Mouse (Mus musculus) midbrain, embryonic 13.5 days (tissue): ENCODE measurements at regions not wholly inside any gene's neighbourhood (a gene's known extent, or its start where the extent isn't known, plus 50 kb on each side); places are given as distances from the start of the nearest gene placed in this dataset.

Source experiments
- ATAC-seq: fragments of 200-750 bp; cut with Nextera tagmentation; 2 replicates; pipeline ENCODE4 v1.8.0; 2017; ENCODE audit warnings: mild to moderate bottlenecking, moderate TSS enrichment, moderate library complexity
- H3K27ac ChIP-seq: fragments of 300-500 bp; sonication (generic); 2 replicates; pipeline ENCODE4 v1.5.1; 2015; ENCODE audit warnings: inconsistent platforms, mild to moderate bottlenecking, moderate library complexity
- H3K27me3 ChIP-seq: fragments of 300-500 bp; sonication (generic); 2 replicates; pipeline ENCODE4 v1.6.1; 2015; ENCODE audit warnings: mild to moderate bottlenecking, inconsistent platforms
- H3K36me3 ChIP-seq: fragments of 300-500 bp; sonication (generic); 2 replicates; pipeline ENCODE4 v1.6.1; 2015; ENCODE audit warnings: mild to moderate bottlenecking, inconsistent platforms
- H3K4me1 ChIP-seq: fragments of 300-500 bp; sonication (generic); replicated peaks from 2 replicates; pipeline ENCODE4 v1.6.1; 2015; ENCODE audit warnings: inconsistent platforms
- H3K4me2 ChIP-seq: fragments of 300-500 bp; sonication (generic); replicated peaks from 2 replicates; pipeline ENCODE4 v1.6.1; 2015; ENCODE audit warnings: moderate library complexity, mild to moderate bottlenecking, inconsistent platforms
- H3K4me3 ChIP-seq: fragments of 300-500 bp; sonication (generic); replicated peaks from 2 replicates; pipeline ENCODE4 v1.5.1; 2015; ENCODE audit warnings: mild to moderate bottlenecking, inconsistent platforms
- H3K9ac ChIP-seq: fragments of 300-500 bp; sonication (generic); replicated peaks from 2 replicates; pipeline ENCODE4 v1.6.1; 2015; ENCODE audit warnings: mild to moderate bottlenecking, inconsistent platforms
- H3K9me3 ChIP-seq: fragments of 300-500 bp; sonication (generic); 2 replicates; pipeline ENCODE4 v1.6.1; 2016; ENCODE audit warnings: mild to moderate bottlenecking, inconsistent platforms
- WGBS: fragments of 180-500 bp; shearing (Covaris S2); methylation state at CpG from one replicate; pipeline ENCODE4 v1.1.7; 2015; 5-methylcytosine and 5-hydroxymethylcytosine counted together

DNA sequence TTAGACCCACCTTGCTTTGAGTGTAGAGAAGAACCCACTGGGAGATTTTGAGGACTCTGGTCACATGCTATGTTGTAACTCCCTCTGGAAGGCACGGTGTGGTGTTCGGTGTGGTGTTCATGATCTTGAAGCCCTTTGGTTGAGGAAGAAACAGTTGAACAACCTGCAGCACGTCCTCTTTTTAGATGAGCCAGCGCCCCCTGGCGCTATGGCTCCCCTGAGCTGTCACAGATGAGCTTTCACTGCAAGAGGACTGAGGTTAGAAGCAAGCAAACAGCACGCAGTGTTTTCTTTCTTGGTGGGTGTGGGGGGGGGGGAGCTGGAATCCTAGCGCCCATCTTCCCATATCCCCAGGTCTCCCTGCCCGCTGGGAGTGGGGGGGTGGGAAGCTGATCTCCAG, 177.9 kb downstream of the Thbs2 start:
- 27% methylated on average over 8 of the region's 8 CpGs for WGBS
- Histone ChIP-seq H3K4me2 (no peak overlapping the region), H3K9me3 (no peaks in the 10 kb centered on the region), H3K4me1 (no peaks in the 10 kb centered on the region), H3K27ac (no peak overlapping the region), H3K36me3 (no peaks in the 10 kb centered on the region), H3K27me3 (no peaks in the 10 kb centered on the region), H3K9ac (no peak overlapping the region), H3K4me3 (no peak overlapping the region)
- ATAC-seq = peak; percentile 12; the same call in 1 of the 2 replicates

DNA sequence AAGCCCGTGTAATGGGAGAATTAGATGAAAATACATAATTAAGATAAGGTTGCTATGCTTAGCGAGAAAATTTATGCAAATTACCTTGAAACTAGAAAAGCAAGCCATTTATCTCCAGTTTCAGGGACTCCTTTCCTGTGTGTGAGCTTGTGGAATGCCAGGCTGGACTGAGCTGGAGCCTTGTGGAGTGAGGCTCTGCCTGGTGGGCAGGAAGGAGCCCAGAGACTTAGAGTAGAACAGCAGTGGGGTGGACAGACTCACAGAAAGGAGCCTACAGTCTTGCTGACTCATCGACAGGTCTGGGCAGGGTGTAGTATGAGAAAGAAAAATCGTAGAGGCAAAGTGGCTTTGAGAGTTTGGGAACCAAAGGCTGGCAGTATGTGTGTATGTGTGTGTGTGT, 180.6 kb downstream of the Thbs2 start:
- no peak for ATAC-seq
- Histone ChIP-seq H3K27me3 (no peaks in the 10 kb centered on the region), H3K9ac (no peak overlapping the region), H3K4me2 (no peak overlapping the region), H3K9me3 (no peaks in the 10 kb centered on the region), H3K36me3 (no peaks in the 10 kb centered on the region), H3K4me1 (no peaks in the 10 kb centered on the region), H3K27ac (no peak overlapping the region), H3K4me3 (no peak overlapping the region)
- WGBS = 86% methylated on average over 4 of the region's 4 CpGs

DNA sequence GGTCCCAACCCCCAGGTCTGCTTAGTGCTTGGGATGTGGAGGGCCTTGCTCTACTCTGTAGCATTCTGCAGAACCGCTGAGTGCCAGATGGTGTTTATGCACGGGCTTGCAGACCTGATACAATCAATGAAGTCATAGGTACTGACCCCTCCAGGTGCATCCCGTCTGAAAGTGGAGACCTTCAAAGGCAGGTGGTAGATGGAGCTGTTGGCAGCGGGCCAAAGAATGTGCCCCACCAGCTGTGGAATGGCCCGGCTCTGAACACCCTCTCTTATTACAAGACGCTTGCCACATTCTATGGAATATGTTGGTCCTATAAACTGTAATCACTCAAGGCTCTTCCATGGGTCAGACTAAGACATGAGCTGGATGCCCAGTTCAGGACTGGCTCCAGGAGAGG, 183.5 kb downstream of the Thbs2 start:
- H3K4me1 ChIP-seq = no peaks in the 10 kb centered on the region
- no peak overlapping the region for H3K9ac ChIP-seq
- H3K4me3 ChIP-seq = no peak overlapping the region
- H3K27ac ChIP-seq = no peak overlapping the region
- no peak for ATAC-seq
- no peaks in the 10 kb centered on the region for H3K36me3 ChIP-seq
- H3K4me2 ChIP-seq = no peak overlapping the region
- no peaks in the 10 kb centered on the region for H3K9me3 ChIP-seq
- 86% methylated on average over 6 of the region's 6 CpGs for WGBS
- no peaks in the 10 kb centered on the region for H3K27me3 ChIP-seq

DNA sequence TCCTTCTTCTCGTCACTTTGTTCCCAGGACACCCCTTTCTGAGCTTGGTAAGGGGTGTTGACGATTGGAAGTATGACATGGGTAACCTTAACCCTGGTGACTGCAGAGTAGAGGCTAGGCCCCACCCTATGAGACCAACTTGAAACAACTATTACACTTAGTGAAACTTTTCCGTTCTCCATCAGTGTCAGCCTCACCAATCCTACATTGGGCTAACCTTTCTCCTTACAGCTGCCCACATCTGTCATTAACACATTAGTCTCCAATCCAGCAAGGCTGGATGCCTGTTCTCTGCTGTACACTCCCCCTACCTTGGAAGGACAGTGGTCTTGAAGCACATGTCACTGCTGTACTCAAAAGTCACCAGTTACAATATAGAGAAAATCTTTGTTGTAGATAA, 186.9 kb downstream of the Thbs2 start:
- Histone ChIP-seq H3K36me3 (no peaks in the 10 kb centered on the region), H3K9me3 (no peaks in the 10 kb centered on the region), H3K27ac (no peak overlapping the region), H3K27me3 (no peaks in the 10 kb centered on the region), H3K9ac (no peak overlapping the region), H3K4me1 (no peaks in the 10 kb centered on the region), H3K4me2 (no peak overlapping the region), H3K4me3 (no peak overlapping the region)
- WGBS = 90% methylated on average over 3 of the region's 3 CpGs
- no peak for ATAC-seq

DNA sequence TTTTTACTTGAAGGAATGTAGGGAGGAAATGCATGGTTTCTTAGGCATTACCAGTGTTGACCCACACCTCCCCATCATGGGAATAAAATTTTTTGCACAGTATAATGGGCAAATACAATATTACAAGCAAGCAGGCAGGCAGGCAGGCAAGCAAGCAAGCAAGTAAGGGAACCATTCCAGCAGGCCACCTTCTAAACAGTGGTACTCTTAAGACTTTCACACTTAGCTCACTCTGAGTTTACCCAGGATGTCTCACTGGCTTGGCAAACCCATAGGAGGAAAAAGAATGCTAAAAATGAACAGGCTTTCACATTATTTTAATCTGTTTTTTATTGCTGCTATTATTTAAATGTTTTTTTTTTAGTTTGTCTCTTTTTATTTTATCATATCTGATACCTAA, 187.9 kb downstream of the Thbs2 start:
- ATAC-seq = no peak
- Histone ChIP-seq H3K27me3 (no peaks in the 10 kb centered on the region), H3K27ac (no peak overlapping the region)

DNA sequence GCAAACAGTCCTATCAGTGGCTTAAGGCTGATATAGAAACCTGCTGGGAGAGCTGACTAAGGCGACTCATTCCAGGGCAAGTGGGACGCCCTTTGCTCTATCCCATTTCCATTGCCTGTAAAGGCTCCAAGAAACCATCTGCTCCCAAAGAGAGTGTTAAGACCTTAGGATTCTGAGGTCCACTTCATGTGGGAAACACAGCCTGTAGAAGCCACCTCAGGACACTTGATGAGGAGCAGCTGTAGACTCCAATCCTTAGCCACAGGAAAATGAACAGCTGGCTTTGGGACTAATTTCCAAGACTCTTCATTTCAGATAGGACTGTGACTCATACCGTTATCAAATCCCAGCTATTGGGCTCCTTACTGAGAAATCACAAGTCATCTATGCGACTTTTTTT, 188.6 kb downstream of the Thbs2 start:
- no peak overlapping the region for H3K4me2 ChIP-seq
- no peaks in the 10 kb centered on the region for H3K27me3 ChIP-seq
- no peaks in the 10 kb centered on the region for H3K36me3 ChIP-seq
- WGBS = 88% methylated on average over 4 of the region's 4 CpGs
- H3K9me3 ChIP-seq = no peaks in the 10 kb centered on the region
- H3K27ac ChIP-seq = no peak overlapping the region
- no peak for ATAC-seq
- H3K4me3 ChIP-seq = no peak overlapping the region
- no peaks in the 10 kb centered on the region for H3K4me1 ChIP-seq
- no peak overlapping the region for H3K9ac ChIP-seq

More for the DNA sequence above, 187.9 kb downstream of the Thbs2 start:
- H3K4me2 ChIP-seq = no peak overlapping the region
- H3K9me3 ChIP-seq = no peaks in the 10 kb centered on the region
- no peaks in the 10 kb centered on the region for H3K36me3 ChIP-seq
- H3K9ac ChIP-seq = no peak overlapping the region
- H3K4me3 ChIP-seq = no peak overlapping the region
- no peaks in the 10 kb centered on the region for H3K4me1 ChIP-seq

DNA sequence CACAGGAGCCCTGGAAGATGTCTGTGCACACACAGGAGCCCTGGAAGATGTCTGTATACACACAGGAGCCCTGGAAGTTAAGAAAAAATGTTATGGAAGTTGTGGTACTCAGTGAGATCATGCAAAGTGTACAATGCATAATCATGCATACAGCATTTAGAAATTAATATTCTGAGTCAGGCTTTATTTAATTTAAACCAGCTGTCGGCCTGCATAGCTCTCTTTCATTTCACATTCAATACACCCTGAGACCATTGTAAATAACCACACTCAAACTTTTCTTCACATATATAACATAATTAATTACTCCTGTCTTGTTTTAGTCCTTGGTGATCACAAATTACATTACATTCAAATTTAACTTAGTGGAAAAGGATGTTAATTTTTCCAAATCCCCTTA, 190.4 kb downstream of the Thbs2 start:
- no peak overlapping the region for H3K27ac ChIP-seq
- 97% methylated on average over 1 of the region's 1 CpGs for whole genome bisulfite sequencing
- no peak overlapping the region for H3K4me2 ChIP-seq
- ATAC-seq = no peak
- no peak overlapping the region for H3K9ac ChIP-seq
- H3K36me3 ChIP-seq = no peaks in the 10 kb centered on the region
- no peaks in the 10 kb centered on the region for H3K27me3 ChIP-seq
- no peaks in the 10 kb centered on the region for H3K9me3 ChIP-seq
- H3K4me3 ChIP-seq = no peak overlapping the region
- no peaks in the 10 kb centered on the region for H3K4me1 ChIP-seq

DNA sequence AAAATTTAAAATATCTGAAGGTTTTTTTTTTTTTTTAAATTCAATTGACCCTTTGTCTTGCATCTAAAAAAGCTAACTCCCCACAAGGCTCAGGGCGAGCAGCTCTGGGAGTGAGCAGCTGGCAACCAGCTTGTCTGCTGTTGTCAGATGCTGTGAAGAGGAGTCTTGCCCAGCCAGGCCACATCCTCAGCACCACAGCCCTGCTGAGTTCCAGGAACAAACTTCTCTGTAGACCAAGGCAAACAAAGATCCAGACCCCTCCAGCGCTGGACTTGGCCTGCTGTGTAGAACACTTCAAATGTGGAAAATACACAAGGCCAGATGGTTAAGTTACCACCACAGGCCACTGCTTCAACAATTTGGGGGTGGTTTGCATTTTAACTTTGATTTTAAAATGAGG, 192.7 kb downstream of the Thbs2 start:
- no peaks in the 10 kb centered on the region for H3K4me1 ChIP-seq
- no peak overlapping the region for H3K9ac ChIP-seq
- H3K4me3 ChIP-seq = no peak overlapping the region
- WGBS = 77% methylated on average over 2 of the region's 2 CpGs
- no peak for ATAC-seq
- no peak overlapping the region for H3K4me2 ChIP-seq
- no peak overlapping the region for H3K27ac ChIP-seq
- H3K36me3 ChIP-seq = no peaks in the 10 kb centered on the region
- no peaks in the 10 kb centered on the region for H3K9me3 ChIP-seq
- no peaks in the 10 kb centered on the region for H3K27me3 ChIP-seq

DNA sequence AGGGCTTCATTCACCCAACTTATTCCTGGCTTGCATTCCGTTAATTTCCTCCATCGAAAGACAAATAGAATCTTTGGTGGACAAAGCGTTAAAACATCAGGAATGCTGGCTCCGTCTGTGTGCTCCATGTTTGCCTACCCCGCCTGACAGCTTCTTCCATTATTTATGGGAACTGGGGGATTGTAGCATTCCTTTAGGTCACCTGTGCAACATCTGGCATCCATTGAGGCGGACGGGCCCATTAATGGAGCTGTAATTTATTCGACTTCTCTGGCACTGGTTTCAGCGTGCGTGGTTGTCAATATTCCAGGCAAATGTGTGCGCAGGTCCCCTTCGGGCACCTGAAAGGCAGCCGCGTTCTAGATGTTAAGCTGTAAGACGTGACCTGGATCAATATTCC, 196.9 kb downstream of the Thbs2 start:
- H3K27ac ChIP-seq = no peak overlapping the region
- ATAC-seq = peak; percentile 48; the same call in 1 of the 2 replicates
- no peak overlapping the region for H3K4me2 ChIP-seq
- 82% methylated on average over 15 of the region's 15 CpGs for WGBS
- no peak overlapping the region for H3K4me3 ChIP-seq
- no peaks in the 10 kb centered on the region for H3K9me3 ChIP-seq
- peaks cover 4% of the 10 kb centered on the region; the same call in 1 of the 2 replicates for H3K4me1 ChIP-seq
- H3K27me3 ChIP-seq = no peaks in the 10 kb centered on the region
- H3K36me3 ChIP-seq = no peaks in the 10 kb centered on the region
- no peak overlapping the region for H3K9ac ChIP-seq

DNA sequence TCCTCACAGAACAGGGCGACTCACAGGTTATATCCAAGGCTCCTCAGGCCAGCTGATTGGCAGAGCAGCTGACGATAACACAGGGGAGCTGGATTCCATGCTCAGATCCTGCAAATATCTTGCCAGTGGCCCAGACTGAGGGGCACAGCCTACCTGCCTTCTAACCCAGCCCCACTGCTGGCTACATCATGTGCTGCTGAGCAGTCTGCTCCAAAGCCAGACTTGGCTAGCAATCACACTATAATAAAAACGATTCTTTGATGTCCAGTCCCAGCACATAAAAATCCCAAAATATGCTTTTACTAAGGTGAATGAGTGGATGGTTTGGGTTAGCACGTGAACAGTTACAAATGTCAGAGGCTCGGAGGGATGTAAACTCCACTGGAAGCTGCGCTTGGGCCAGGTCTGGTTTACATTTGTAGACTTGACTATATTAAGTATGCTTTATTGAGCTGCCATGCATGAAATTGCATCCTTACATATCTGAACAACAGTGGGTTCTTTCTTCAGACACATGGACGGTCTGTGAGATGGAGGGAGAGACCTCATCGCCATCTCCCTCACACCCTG, 200.2 kb downstream of the Thbs2 start:
- 84% methylated on average over 8 of the region's 8 CpGs for WGBS
- H3K4me2 ChIP-seq = no peak overlapping the region
- ATAC-seq = no peak
- no peak overlapping the region for H3K27ac ChIP-seq
- H3K27me3 ChIP-seq = no peaks in the 10 kb centered on the region
- no peaks in the 10 kb centered on the region for H3K9me3 ChIP-seq
- H3K4me1 ChIP-seq = peaks cover 4% of the 10 kb centered on the region; the same call in 1 of the 2 replicates
- H3K36me3 ChIP-seq = no peaks in the 10 kb centered on the region
- H3K4me3 ChIP-seq = no peak overlapping the region
- no peak overlapping the region for H3K9ac ChIP-seq

DNA sequence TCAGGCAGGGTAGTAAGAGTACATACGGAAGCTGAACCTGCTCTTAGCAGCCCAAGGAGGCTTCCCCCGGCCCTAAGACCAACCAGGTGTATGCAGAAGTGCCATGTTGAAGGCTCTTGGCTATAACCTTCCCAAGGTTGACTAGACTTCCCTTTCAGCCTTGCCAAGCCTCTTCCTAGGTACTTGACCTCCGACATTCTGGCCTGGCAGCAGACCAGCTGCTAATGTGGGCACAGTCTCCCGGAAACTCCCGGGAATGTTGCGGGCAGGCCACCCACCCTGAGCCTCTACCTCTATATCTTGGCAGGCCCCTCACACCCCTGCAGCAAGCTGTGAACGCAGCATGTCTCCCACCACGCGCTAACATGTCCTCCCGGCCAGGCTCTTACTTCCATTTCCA, 201.1 kb downstream of the Thbs2 start:
- Histone ChIP-seq H3K9ac (no peak overlapping the region), H3K9me3 (no peaks in the 10 kb centered on the region), H3K4me3 (no peak overlapping the region), H3K36me3 (no peaks in the 10 kb centered on the region), H3K4me1 (peaks cover 4% of the 10 kb centered on the region; the same call in 1 of the 2 replicates), H3K4me2 (no peak overlapping the region), H3K27me3 (no peaks in the 10 kb centered on the region), H3K27ac (no peak overlapping the region)
- ATAC-seq = no peak
- WGBS = 91% methylated on average over 10 of the region's 10 CpGs

DNA sequence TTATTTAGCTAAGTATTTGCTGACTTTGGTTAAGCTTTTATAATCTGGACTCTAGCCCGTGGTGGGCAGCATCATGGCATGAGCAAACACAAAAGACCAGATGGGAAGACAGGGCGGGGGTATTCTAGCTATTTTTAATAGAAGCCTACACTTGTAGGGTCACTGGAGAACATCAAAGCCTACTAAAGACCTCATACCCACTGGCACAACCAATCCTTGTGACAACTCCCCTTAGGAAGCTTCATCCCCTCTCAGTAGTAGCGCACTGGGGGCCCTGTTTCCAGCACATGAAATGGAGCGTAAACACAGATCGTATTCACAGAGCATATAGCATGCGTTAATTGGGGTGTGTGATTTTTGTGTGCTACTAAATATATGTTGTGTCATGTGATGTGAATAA, 202.4 kb downstream of the Smoc2 start:
- H3K9me3 ChIP-seq = no peaks in the 10 kb centered on the region; the same call in 1 of the 2 replicates
- no peak overlapping the region for H3K4me3 ChIP-seq
- WGBS = 62% methylated on average over 6 of the region's 6 CpGs
- no peaks in the 10 kb centered on the region for H3K36me3 ChIP-seq
- ATAC-seq = no peak
- no peak overlapping the region for H3K27ac ChIP-seq
- H3K9ac ChIP-seq = no peak overlapping the region
- no peaks in the 10 kb centered on the region for H3K4me1 ChIP-seq
- no peak overlapping the region for H3K4me2 ChIP-seq
- no peaks in the 10 kb centered on the region; the same call in 1 of the 2 replicates for H3K27me3 ChIP-seq

DNA sequence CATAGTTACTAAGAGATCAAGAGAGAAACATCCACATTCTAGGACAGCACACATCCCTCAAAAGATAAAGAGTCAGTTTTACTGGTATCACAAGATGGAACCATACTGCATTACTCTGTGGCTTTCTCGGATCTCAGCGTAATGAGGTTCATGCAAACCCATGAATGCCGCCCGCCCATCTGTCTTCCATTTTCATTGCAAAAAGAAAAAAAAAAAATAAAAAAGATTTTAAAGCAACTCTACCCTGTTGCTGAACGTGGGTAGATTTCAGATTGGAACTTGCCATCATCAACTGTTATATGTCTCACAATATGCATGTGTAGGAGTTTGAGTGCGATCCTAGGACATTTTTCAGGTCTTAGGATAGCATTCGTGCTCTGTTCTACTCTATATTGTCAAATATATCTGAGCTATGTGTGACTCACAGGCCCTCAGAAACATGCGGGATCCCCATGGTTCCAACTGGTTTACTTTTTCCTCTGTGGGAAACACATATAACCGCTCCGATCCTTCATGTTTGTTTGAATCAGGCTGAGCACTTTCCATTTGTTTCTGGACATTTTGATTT, 199.7 kb downstream of the Smoc2 start:
- no peaks in the 10 kb centered on the region for H3K36me3 ChIP-seq
- H3K9me3 ChIP-seq = no peaks in the 10 kb centered on the region; the same call in 1 of the 2 replicates
- no peaks in the 10 kb centered on the region; the same call in 1 of the 2 replicates for H3K27me3 ChIP-seq
- 90% methylated on average over 10 of the region's 10 CpGs for WGBS
- no peak overlapping the region for H3K4me2 ChIP-seq
- H3K9ac ChIP-seq = no peak overlapping the region
- H3K4me1 ChIP-seq = peaks cover 6% of the 10 kb centered on the region; the same call in 1 of the 2 replicates
- no peak overlapping the region for H3K27ac ChIP-seq
- no peak for ATAC-seq
- H3K4me3 ChIP-seq = no peak overlapping the region
